Mouse (Mus musculus) lung, adult 2 months (tissue): ENCODE results near the gene Tgm1.

ENCODE experiments used
- CTCF ChIP-seq: fragments of 200-500 bp; IDR thresholded peaks from 2 replicates; pipeline ENCODE4 v1.5.1; 2011; ENCODE audit warnings: mild to moderate bottlenecking, low read length, control low read depth; ENCODE audit not compliant: insufficient read depth
- POLR2A ChIP-seq: fragments of 200-500 bp; IDR thresholded peaks from 2 replicates; pipeline ENCODE4 v1.6.1; 2011; ENCODE audit warnings: low read depth, mild to moderate bottlenecking, control low read depth, low read length, borderline replicate concordance; ENCODE audit errors: extremely low read depth

GRCm38 (mm10) chr14:55713729-55714122, at the start of gene Tgm1:
- no peak for TF ChIP-seq POLR2A
- TF ChIP-seq CTCF: no peak
